Mouse (Mus musculus): ENCODE results near the gene Bcl11a.

DNA sequence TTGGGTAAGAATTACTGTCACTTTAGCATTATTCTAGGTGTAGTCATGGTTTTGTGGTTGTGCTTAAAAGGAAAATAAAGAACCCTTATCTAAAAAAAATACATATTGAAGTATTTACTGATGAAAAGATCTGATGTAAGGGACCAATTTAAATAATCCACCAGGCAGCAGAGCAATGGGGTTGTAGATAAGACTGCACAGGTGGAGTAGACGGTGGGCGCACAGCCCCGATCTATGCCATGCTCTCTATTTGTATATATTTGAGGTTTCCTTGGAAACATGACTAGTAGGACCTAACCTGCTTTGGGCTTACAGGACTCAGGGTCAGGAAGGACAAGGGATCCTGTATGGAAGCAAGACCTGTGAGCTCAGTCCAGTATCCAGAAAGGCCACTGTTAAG lies 31.5 kb downstream of the Bcl11a start:
- TF ChIP-seq ZNF384 (IDR thresholded peaks at IDR 0.05; ENCODE audit: low read depth, low read length) (no peak), HCFC1 (IDR thresholded peaks at IDR 0.05; ENCODE audit: borderline replicate concordance, insufficient read depth, low read length) (no peak)

Data from ES-E14 (cell line).